Mouse (Mus musculus): ENCODE data around the gene Adam17.

Gene Adam17

GRCm38 (mm10) chr12:21312201-21312600 is 61.2 kb downstream of the Adam17 start:
- no peak for DNase-seq (ENCODE audit: low spot score in 2 of 2)

GRCm38 (mm10) chr12:21306721-21307120 is 66.7 kb downstream of the Adam17 start:
- DNase-seq (ENCODE audit: low spot score in 2 of 2): no peak

DNA sequence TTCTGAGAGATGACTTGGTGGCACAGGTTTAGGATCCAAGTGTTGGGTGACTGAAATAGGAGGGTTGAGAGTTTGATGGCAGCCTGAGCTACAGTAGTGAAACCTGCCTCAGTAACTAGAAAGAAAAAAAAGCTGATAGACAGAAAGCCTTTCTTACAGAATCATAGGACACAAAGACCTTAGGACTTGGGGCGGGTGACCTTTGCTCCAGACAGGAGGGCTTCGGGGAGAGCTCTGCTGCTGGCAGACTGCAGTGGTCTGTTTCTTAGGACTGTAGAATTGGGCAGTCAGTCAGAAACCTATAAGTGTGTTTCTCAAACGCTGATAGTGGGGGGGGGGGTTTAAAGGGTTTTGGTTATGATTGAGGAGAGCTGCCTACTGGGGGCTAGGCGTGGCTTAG is 67.7 kb downstream of the Adam17 start:
- no peak for DNase-seq (ENCODE audit: low spot score in 2 of 2)

DNA sequence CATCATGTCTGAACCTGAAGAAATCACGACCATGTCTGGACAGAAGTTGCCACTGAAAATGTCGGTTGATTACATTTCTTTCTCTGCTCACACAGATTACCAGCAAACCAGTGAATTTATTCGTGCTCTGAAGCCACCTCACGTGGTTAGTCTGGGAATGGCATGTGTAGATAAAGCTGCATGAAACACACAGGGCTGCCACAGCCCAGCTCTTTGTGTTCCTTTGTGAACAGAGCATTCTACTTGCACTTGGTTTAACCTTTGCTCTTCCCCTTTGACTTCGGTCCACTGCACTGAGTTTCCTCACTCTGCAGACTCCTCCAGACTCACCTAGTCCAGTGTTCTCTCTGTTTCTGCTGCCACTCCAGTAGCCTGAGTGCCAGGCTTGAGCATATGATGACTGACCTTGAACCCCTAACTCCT is 71.1 kb downstream of the Adam17 start:
- no peak for DNase-seq (ENCODE audit: low spot score in 2 of 2)

- no peak for DNase-seq (ENCODE audit: low spot score in 2 of 2)
Observed at GRCm38 (mm10) chr12:21301932-21302331, 71.5 kb downstream of the Adam17 start.

- no peak for DNase-seq (ENCODE audit: low spot score in 2 of 2)
Observed at GRCm38 (mm10) chr12:21301324-21301723, 72.1 kb downstream of the Adam17 start.

DNA sequence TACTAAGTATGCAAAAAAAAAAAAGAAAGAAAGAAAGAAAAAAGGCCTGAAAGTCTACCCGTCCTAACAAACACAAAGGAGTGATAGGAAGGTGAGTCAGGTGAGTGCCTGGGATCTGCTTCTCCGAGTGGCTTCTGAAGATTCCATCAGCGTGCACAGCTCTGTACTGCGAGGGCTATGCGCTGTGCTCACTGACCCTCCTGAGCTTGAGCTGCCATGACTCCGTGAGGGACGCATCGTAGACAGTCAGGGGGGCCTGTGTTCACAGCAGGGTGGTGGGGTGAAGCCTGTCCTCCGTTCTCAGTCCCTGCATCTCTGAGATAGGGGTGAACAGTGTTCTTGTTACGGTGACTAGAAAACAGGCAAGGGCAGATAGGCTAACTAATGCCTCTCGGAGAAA is 74.6 kb downstream of the Adam17 start:
- DNase-seq (ENCODE audit: low spot score in 2 of 2): no peak

DNA sequence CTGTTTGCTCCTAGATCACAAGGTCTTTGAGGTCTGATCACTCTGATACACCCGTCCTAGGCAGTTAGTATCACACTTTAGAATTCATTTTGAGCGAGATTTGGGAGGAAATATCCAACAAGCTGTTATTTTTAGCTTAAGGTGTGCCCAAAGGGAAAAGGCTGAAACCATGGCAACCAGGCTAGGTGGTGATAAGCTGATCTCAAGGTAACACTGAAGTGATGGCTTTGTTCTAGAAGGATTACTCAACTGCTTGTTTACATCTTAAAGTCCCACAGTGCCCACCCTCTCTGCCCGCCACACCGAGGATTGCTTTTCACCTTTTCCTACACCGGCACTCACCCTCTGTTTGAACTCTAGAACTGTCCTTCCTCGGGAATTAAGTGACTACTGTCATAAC is 83.8 kb downstream of the Adam17 start:
- DNase-seq (ENCODE audit: low spot score in 2 of 2): no peak

GRCm38 (mm10) chr12:21288716-21289395 is 84.6 kb downstream of the Adam17 start:
- DNase-seq (ENCODE audit: low spot score in 2 of 2): no peak

- DNase-seq (ENCODE audit: low spot score in 2 of 2): no peak
Observed at GRCm38 (mm10) chr12:21286712-21287650, 86.5 kb downstream of the Adam17 start.

- DNase-seq (ENCODE audit: low spot score in 2 of 2): peak in 1 of 2 experiments; percentile 97
Observed at GRCm38 (mm10) chr12:21286243-21286622, 87.2 kb downstream of the Adam17 start, which contains the start of gene Itgb1bp1. Itgb1bp1 (minus strand) TSS chr12:21286284.

- peak in 1 of 2 experiments; percentile 99 for DNase-seq (ENCODE audit: low spot score in 2 of 2)
Observed at GRCm38 (mm10) chr12:21285508-21286242, 87.8 kb downstream of the Adam17 start.

DNA sequence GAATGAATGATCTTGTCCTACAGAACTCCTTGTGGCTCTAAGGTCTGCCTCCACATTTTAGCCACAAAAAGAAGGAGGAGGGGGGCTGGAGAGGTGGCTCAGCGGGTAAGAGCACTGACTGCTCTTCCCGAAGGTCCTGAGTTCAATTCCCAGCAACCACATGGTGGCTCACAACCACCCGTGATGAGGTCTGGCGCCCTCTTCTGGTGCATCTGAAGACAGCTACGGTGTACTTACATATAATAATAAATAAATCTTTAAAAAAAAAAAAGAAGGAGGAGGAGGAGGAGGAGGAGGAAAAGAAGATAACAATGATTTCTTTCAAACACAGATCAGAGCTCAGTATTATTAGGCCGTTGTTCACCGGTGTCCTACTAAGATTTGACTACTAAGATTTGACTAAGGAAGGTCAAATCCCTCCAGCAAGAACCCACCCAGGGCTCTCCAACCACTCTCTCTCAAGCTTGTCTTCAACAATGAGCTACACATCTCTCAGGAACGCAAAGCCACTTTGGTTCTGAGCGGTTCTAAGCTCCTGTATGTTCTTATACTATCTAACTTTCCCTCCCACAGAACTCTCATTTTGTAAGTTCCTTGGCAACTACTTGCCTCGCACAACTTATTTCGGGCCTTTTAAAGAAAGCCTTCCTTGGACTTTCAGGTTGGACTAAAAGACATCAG is 88.5 kb downstream of the Adam17 start, which contains the start of gene Cpsf3:
Gene Cpsf3 (plus strand): TSS at position 631 of the 681 bp plus-strand sequence.
- no peak for DNase-seq (ENCODE audit: low spot score in 2 of 2)

GRCm38 (mm10) chr12:21277352-21277864 is 96.0 kb downstream of the Adam17 start:
- no peak for DNase-seq (ENCODE audit: low spot score in 2 of 2)

GRCm38 (mm10) chr12:21274446-21274845 is 99.0 kb downstream of the Adam17 start:
- no peak for DNase-seq (ENCODE audit: low spot score in 2 of 2)

All from urinary bladder, adult 18-20 months (tissue).